Mouse (Mus musculus) forelimb bud, embryonic 11.5 days (tissue): ENCODE results near the gene Fstl1.

Experiments used
- DNase-seq: peaks from one replicate; pipeline ENCODE4 v3.0.0-alpha.2; 2012; ENCODE audit warnings: low read depth, low spot score

Fstl1 gene

GRCm38 (mm10) chr16:37868506-37869469 is 92.1 kb downstream of the Fstl1 start:
- DNase-seq: peak; percentile 73

- DNase-seq: no peak
Observed at GRCm38 (mm10) chr16:37869470-37870231, 93.0 kb downstream of the Fstl1 start.

GRCm38 (mm10) chr16:37871112-37871715 is 94.5 kb downstream of the Fstl1 start:
- DNase-seq: no peak

- no peak for DNase-seq
Observed at GRCm38 (mm10) chr16:37874501-37875235, 98.0 kb downstream of the Fstl1 start.

GRCm38 (mm10) chr16:37877406-37877805 is 100.7 kb downstream of the Fstl1 start:
- no peak for DNase-seq

- DNase-seq: no peak
Observed at GRCm38 (mm10) chr16:37878951-37879505, 102.4 kb downstream of the Fstl1 start.

GRCm38 (mm10) chr16:37879750-37880419 is 103.2 kb downstream of the Fstl1 start:
- DNase-seq: no peak

- DNase-seq: no peak
Observed at GRCm38 (mm10) chr16:37881168-37881567, 104.5 kb downstream of the Fstl1 start.
